Comparison of ENCODE assay signal across 15 mouse cellular contexts in genomic region chr11:36000038-36000437, GRCm38 (mm10). TPM values are rescaled to one million over a fixed set of nuclear protein-coding genes. Genes with fewer than 3 reads are reported as not detected.
A peak's percentile ranks its signal among the peaks of the same experiment; 100 is the strongest.
DNase-seq lines count a peak whose midpoint lies in the region; ATAC-seq and TF ChIP-seq lines count a peak whose summit lies in the region.
"Had no signal": no experiment of that assay in that cellular context is flagged by ENCODE, and none has a peak within 500 bp of the region (broad histone marks: within the 10 kb centered on the region; RNA-seq: fewer than 3 reads in every experiment).

No protein-coding gene starts in this region.

- H3K36me3 ChIP-seq in forebrain, embryonic 11.5 days (ENCODE audit: control insufficient read depth, insufficient read depth, low read length) = no peaks in the 10 kb centered on the region
- no peaks in the 10 kb centered on the region for H3K36me3 ChIP-seq in forebrain, embryonic 13.5 days (ENCODE audit: poor library complexity, severe bottlenecking)
- H3K36me3 ChIP-seq in forebrain, embryonic 14.5 days (ENCODE audit: control insufficient read depth, insufficient read depth, low read length) = no peaks in the 10 kb centered on the region
- H3K36me3 ChIP-seq in hindbrain, postnatal 0 days (ENCODE audit: insufficient read depth, low read length) = no peaks in the 10 kb centered on the region
- H3K36me3 ChIP-seq in neural tube, embryonic 12.5 days = no peaks in the 10 kb centered on the region
- H3K36me3 ChIP-seq: intestine, embryonic 15.5 days; limb, embryonic 10.5 days had no signal

- TF ChIP-seq CTCF in hindbrain, postnatal 0 days (IDR thresholded peaks at IDR 0.05; ENCODE audit: low read depth) = no peak

- H3K27ac ChIP-seq in forebrain, embryonic 11.5 days (ENCODE audit: low read depth, low read length) = no peak overlapping the region
- H3K27ac ChIP-seq in forebrain, embryonic 13.5 days = no peak overlapping the region
- H3K27ac ChIP-seq in forebrain, embryonic 14.5 days (ENCODE audit: low read depth, low read length) = no peak overlapping the region
- H3K27ac ChIP-seq in hindbrain, postnatal 0 days = peak overlapping the region; percentile 36
- no peak overlapping the region for H3K27ac ChIP-seq in neural tube, embryonic 12.5 days
- H3K27ac ChIP-seq: intestine, embryonic 15.5 days; limb, embryonic 10.5 days; liver, embryonic 14.5 days had no signal

- peaks cover 13% of the 10 kb centered on the region for H3K4me1 ChIP-seq in forebrain, embryonic 11.5 days (replicated peaks; ENCODE audit: control insufficient read depth, insufficient read depth, low read length)
- peaks cover 26% of the 10 kb centered on the region for H3K4me1 ChIP-seq in forebrain, embryonic 13.5 days
- peaks cover 13% of the 10 kb centered on the region for H3K4me1 ChIP-seq in forebrain, embryonic 14.5 days (ENCODE audit: control insufficient read depth, insufficient read depth, low read length)
- H3K4me1 ChIP-seq in hindbrain, postnatal 0 days (ENCODE audit: insufficient read depth, low read length) = peaks cover 6% of the 10 kb centered on the region; the same call in 1 of the 2 replicates
- peaks cover 20% of the 10 kb centered on the region for H3K4me1 ChIP-seq in neural tube, embryonic 12.5 days

- H3K4me3 ChIP-seq in forebrain, embryonic 11.5 days (ENCODE audit: low read depth, low read length) = no peak overlapping the region
- H3K4me3 ChIP-seq in forebrain, embryonic 13.5 days = no peak overlapping the region
- no peak overlapping the region for H3K4me3 ChIP-seq in forebrain, embryonic 14.5 days (ENCODE audit: low read depth, low read length)
- H3K4me3 ChIP-seq in hindbrain, postnatal 0 days (ENCODE audit: low read length) = no peak overlapping the region
- no peak overlapping the region for H3K4me3 ChIP-seq in neural tube, embryonic 12.5 days
- H3K4me3 ChIP-seq: intestine, embryonic 15.5 days had no signal

- no peak overlapping the region for H3K9ac ChIP-seq in forebrain, embryonic 11.5 days (ENCODE audit: low read length)
- no peak overlapping the region for H3K9ac ChIP-seq in forebrain, embryonic 13.5 days
- H3K9ac ChIP-seq in forebrain, embryonic 14.5 days (ENCODE audit: low read length) = no peak overlapping the region
- H3K9ac ChIP-seq in hindbrain, postnatal 0 days (replicated peaks; ENCODE audit: low read length) = no peak overlapping the region
- no peak overlapping the region for H3K9ac ChIP-seq in neural tube, embryonic 12.5 days
- H3K9ac ChIP-seq: intestine, embryonic 15.5 days; liver, embryonic 14.5 days had no signal

- no peak overlapping the region for H3K4me2 ChIP-seq in forebrain, embryonic 11.5 days (ENCODE audit: low read depth, low read length, severe bottlenecking)
- H3K4me2 ChIP-seq in forebrain, embryonic 13.5 days = no peak overlapping the region
- no peak overlapping the region for H3K4me2 ChIP-seq in forebrain, embryonic 14.5 days (ENCODE audit: low read length)
- no peak overlapping the region for H3K4me2 ChIP-seq in hindbrain, postnatal 0 days (ENCODE audit: low read depth, low read length)
- peak overlapping the region; percentile 25; the same call in 1 of the 2 replicates for H3K4me2 ChIP-seq in neural tube, embryonic 12.5 days (replicated peaks)

- H3K27me3 ChIP-seq in forebrain, embryonic 11.5 days (ENCODE audit: control insufficient read depth, insufficient read depth, low read length) = no peaks in the 10 kb centered on the region; the same call in 1 of the 2 replicates
- peaks cover 11% of the 10 kb centered on the region; the same call in 1 of the 2 replicates for H3K27me3 ChIP-seq in forebrain, embryonic 13.5 days
- H3K27me3 ChIP-seq in forebrain, embryonic 14.5 days (replicated peaks; ENCODE audit: control insufficient read depth, insufficient read depth, low read length) = no peaks in the 10 kb centered on the region
- no peaks in the 10 kb centered on the region for H3K27me3 ChIP-seq in hindbrain, postnatal 0 days (ENCODE audit: insufficient read depth, low read length)
- peaks cover 3% of the 10 kb centered on the region; the same call in 1 of the 2 replicates for H3K27me3 ChIP-seq in neural tube, embryonic 12.5 days (replicated peaks)
- H3K27me3 ChIP-seq: intestine, embryonic 15.5 days had no signal

- H3K9me3 ChIP-seq in forebrain, embryonic 11.5 days (ENCODE audit: control insufficient read depth, low read length) = no peaks in the 10 kb centered on the region
- no peaks in the 10 kb centered on the region for H3K9me3 ChIP-seq in forebrain, embryonic 13.5 days (replicated peaks)
- no peaks in the 10 kb centered on the region for H3K9me3 ChIP-seq in forebrain, embryonic 14.5 days (replicated peaks; ENCODE audit: control insufficient read depth, low read length)
- no peaks in the 10 kb centered on the region for H3K9me3 ChIP-seq in hindbrain, postnatal 0 days (ENCODE audit: low read length)
- H3K9me3 ChIP-seq in neural tube, embryonic 12.5 days = 0 out of 2 replicates have a peak, but pooled peaks cover 4% of the 10 kb centered on the region
- H3K9me3 ChIP-seq: intestine, embryonic 15.5 days; limb, embryonic 10.5 days had no signal

- 0 out of 2 replicates have a peak, but pooled peaks have one; percentile 37 for ATAC-seq in forebrain, embryonic 11.5 days (replicated peaks; ENCODE audit: low FRiP score)
- ATAC-seq in forebrain, embryonic 13.5 days = no peak
- ATAC-seq in forebrain, embryonic 14.5 days = peak; percentile 15; the same call in 1 of the 2 replicates
- ATAC-seq in hindbrain, postnatal 0 days = peak; percentile 46
- peak; percentile 35 for ATAC-seq in neural tube, embryonic 12.5 days (ENCODE audit: low FRiP score, low read depth)

- 9% methylated on average over 4 of the region's 4 CpGs for WGBS in forebrain, embryonic 11.5 days
- WGBS in forebrain, embryonic 13.5 days = 11% methylated on average over 4 of the region's 4 CpGs
- WGBS in forebrain, embryonic 14.5 days = 11% methylated on average over 4 of the region's 4 CpGs
- WGBS in hindbrain, postnatal 0 days = 10% methylated on average over 4 of the region's 4 CpGs
- WGBS in neural tube, embryonic 12.5 days = 8% methylated on average over 4 of the region's 4 CpGs

- no peak for DNase-seq in forebrain, embryonic 11.5 days (ENCODE audit: low spot score)
- peak; percentile 52 for DNase-seq in forebrain, embryonic 14.5 days (ENCODE audit: low spot score)
- peak; percentile 56 for DNase-seq in hindbrain, postnatal 0 days (ENCODE audit: low spot score)
- DNase-seq in thymus, postnatal 36 days = no peak
- no peak for DNase-seq in liver
- no peak for DNase-seq in heart, adult 11 months
- DNase-seq: adrenal gland, postnatal 36 days; kidney, postnatal 25 days; lung, postnatal 14 days had no signal

RNA-seq across cellular contexts. Expression of gene Wwc1, which starts 19.7 kb away (rescaled TPM):
- 10.6 and 15.9 TPM in 2 replicates for polyA plus RNA-seq in forebrain, embryonic 11.5 days (2014; fragmentation: Nextera tagmentation; extraction: Ambion mirVana)
- polyA plus RNA-seq in forebrain, embryonic 13.5 days (2015; fragmentation: Nextera tagmentation; extraction: Ambion mirVana) = 8.6 and 8.8 TPM in 2 replicates
- polyA plus RNA-seq in forebrain, embryonic 14.5 days (2014; fragmentation: Nextera tagmentation; extraction: Ambion mirVana) = 10.4 and 11.1 TPM in 2 replicates
- total RNA-seq in hindbrain, postnatal 0 days (2014; rRNA removed) = 17.8 and 20.4 TPM in 2 replicates
- polyA plus RNA-seq in hindbrain, postnatal 0 days (2015; fragmentation: Nextera tagmentation; extraction: Ambion mirVana) = 8.6 and 9.0 TPM in 2 replicates
- polyA plus RNA-seq in neural tube, embryonic 12.5 days (2016; fragmentation: Nextera tagmentation; extraction: Ambion mirVana) = 13.6 and 15.5 TPM in 2 replicates
- total RNA-seq: granulocyte monocyte progenitor cell, adult 5-6 weeks had no signal

Comparison
In these comparisons a context has a peak if more than half of its experiments do, and no peak if none do; other contexts are left out.
1. DNase-seq: peak in forebrain, embryonic 14.5 days (single experiment) and hindbrain, postnatal 0 days (single experiment); none in forebrain, embryonic 11.5 days (single experiment), thymus, postnatal 36 days (0 of 2), liver (single experiment) and heart, adult 11 months (single experiment).